Mouse (Mus musculus) limb, embryonic 11.5 days (tissue): ENCODE data around the gene Fam69a. TPM values are rescaled to one million over a fixed set of nuclear protein-coding genes. Genes with fewer than 3 reads are reported as not detected.

Source experiments
- ATAC-seq: fragments of 200-750 bp; cut with Nextera tagmentation; 2 replicates; pipeline ENCODE4 v1.8.0; 2017; ENCODE audit warnings: low read depth; ENCODE audit not compliant: insufficient number of reproducible peaks, low FRiP score, low TSS enrichment
- DNase-seq: peaks from one replicate; pipeline ENCODE4 v3.0.0-alpha.2; 2015; ENCODE audit warnings: low spot score
- H3K27ac ChIP-seq: fragments of 300-500 bp; sonication (generic); replicated peaks from 2 replicates; pipeline ENCODE4 v1.5.1; 2014; ENCODE audit warnings: low read depth, mild to moderate bottlenecking, low read length
- H3K27me3 ChIP-seq: fragments of 300-500 bp; sonication (generic); 2 replicates; pipeline ENCODE4 v1.6.1; 2014; ENCODE audit warnings: mild to moderate bottlenecking, low read length, mixed read lengths; ENCODE audit not compliant: control insufficient read depth, insufficient read depth
- H3K36me3 ChIP-seq: fragments of 300-500 bp; sonication (generic); 2 replicates; pipeline ENCODE4 v1.6.1; 2014; ENCODE audit warnings: mild to moderate bottlenecking, low read length, moderate library complexity, mixed read lengths; ENCODE audit not compliant: control insufficient read depth, insufficient read depth
- H3K4me1 ChIP-seq: fragments of 300-500 bp; sonication (generic); 2 replicates; pipeline ENCODE4 v1.6.1; 2014; ENCODE audit warnings: low read length, mixed read lengths; ENCODE audit not compliant: control insufficient read depth, insufficient read depth
- H3K4me2 ChIP-seq: fragments of 300-500 bp; sonication (generic); 2 replicates; pipeline ENCODE4 v1.6.1; 2014; ENCODE audit warnings: low read depth, mild to moderate bottlenecking, moderate library complexity; ENCODE audit not compliant: severe bottlenecking
- H3K4me3 ChIP-seq: fragments of 300-500 bp; sonication (generic); 2 replicates; pipeline ENCODE4 v1.5.1; 2014; ENCODE audit warnings: low read depth, low read length
- H3K9ac ChIP-seq: fragments of 300-500 bp; sonication (generic); 2 replicates; pipeline ENCODE4 v1.6.1; 2014; ENCODE audit warnings: mild to moderate bottlenecking, low read length
- H3K9me3 ChIP-seq: fragments of 300-500 bp; sonication (generic); 2 replicates; pipeline ENCODE4 v1.6.1; 2016; ENCODE audit warnings: low read length; ENCODE audit not compliant: control insufficient read depth
- WGBS: fragments of 180-500 bp; shearing (Covaris S2); extraction: QIAGEN DNeasy Blood & Tissue Kit; methylation state at CpG from one replicate; pipeline ENCODE4 v1.1.7; 2014; 5-methylcytosine and 5-hydroxymethylcytosine counted together
- polyA plus RNA-seq: library from polyadenylated mRNA; unstranded; fragments of >200 nt; fragmentation: Nextera tagmentation; extraction: Ambion mirVana; gene quantifications from 2 replicates; pipeline ENCODE4 v1.2.1, GENCODE M21; 2014

Fam69a gene
- polyA plus RNA-seq, 1 experiment from 2014 or later: 18.8 TPM

- no peak for ATAC-seq
- Histone ChIP-seq H3K27me3 (no peaks in the 10 kb centered on the region), H3K4me3 (no peak overlapping the region), H3K36me3 (no peaks in the 10 kb centered on the region), H3K4me2 (no peak overlapping the region), H3K27ac (no peak overlapping the region), H3K9ac (no peak overlapping the region), H3K9me3 (no peaks in the 10 kb centered on the region), H3K4me1 (no peaks in the 10 kb centered on the region)
- WGBS: 84% methylated on average over 2 of the region's 2 CpGs
- DNase-seq: no peak
These were observed 9.1 kb upstream of the Fam69a start for GRCm38 (mm10) chr5:107995936-107996335.

GRCm38 (mm10) chr5:107987835-107988251, 958 bp upstream of the Fam69a start:
- Histone ChIP-seq H3K27me3 (no peaks in the 10 kb centered on the region), H3K9me3 (no peaks in the 10 kb centered on the region), H3K9ac (peak overlapping the region; percentile 90), H3K36me3 (no peaks in the 10 kb centered on the region), H3K4me2 (peak overlapping the region; percentile 70), H3K4me3 (peak overlapping the region; percentile 65), H3K27ac (no peak overlapping the region), H3K4me1 (no peaks in the 10 kb centered on the region)
- ATAC-seq (no peak), DNase-seq (peak; percentile 42)
- WGBS: 22% methylated on average over 5 of the region's 5 CpGs

- Histone ChIP-seq H3K9me3 (no peaks in the 10 kb centered on the region), H3K36me3 (no peaks in the 10 kb centered on the region), H3K27me3 (no peaks in the 10 kb centered on the region), H3K4me1 (no peaks in the 10 kb centered on the region), H3K4me2 (peak overlapping the region; percentile 70), H3K9ac (peak overlapping the region; percentile 90), H3K27ac (peak overlapping the region; percentile 80), H3K4me3 (peak overlapping the region; percentile 65)
- WGBS: under 1% methylated on average over 29 of the region's 54 CpGs
- ATAC-seq (peak; percentile 80), DNase-seq (peak; percentile 69)
These were observed 474 bp downstream of the Fam69a start for GRCm38 (mm10) chr5:107986255-107986966.

DNA sequence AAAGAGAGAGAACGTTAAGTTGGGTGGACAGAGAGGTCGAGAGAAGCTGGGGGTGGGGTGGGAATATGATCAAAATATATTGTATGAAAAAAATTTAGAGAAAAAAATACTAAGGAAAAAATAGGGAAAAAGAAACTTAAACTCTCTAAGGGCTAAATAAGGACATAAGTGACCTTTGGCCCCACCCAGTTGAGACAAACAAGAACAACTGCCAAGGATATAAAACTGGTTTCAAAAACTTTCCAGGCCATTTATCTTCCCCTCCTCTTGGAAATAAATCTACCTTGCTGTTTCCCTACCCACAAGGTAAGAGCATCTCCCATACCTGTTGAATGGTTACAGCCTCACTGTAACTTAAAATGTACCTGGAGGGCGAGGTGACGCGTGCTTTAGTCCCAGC, 2.9 kb downstream of the Fam69a start:
- DNase-seq (no peak), ATAC-seq (no peak)
- Histone ChIP-seq H3K27me3 (no peaks in the 10 kb centered on the region), H3K36me3 (no peaks in the 10 kb centered on the region), H3K4me2 (no peak overlapping the region), H3K4me3 (no peak overlapping the region), H3K9me3 (no peaks in the 10 kb centered on the region), H3K4me1 (no peaks in the 10 kb centered on the region), H3K9ac (no peak overlapping the region), H3K27ac (no peak overlapping the region)
- 91% methylated on average over 5 of the region's 5 CpGs for WGBS

GRCm38 (mm10) chr5:107982016-107982415, 4.9 kb downstream of the Fam69a start:
- Histone ChIP-seq H3K27ac (no peak overlapping the region), H3K4me3 (no peak overlapping the region), H3K9ac (no peak overlapping the region), H3K9me3 (no peaks in the 10 kb centered on the region), H3K4me2 (no peak overlapping the region), H3K4me1 (no peaks in the 10 kb centered on the region), H3K36me3 (no peaks in the 10 kb centered on the region), H3K27me3 (no peaks in the 10 kb centered on the region)
- DNase-seq (no peak), ATAC-seq (no peak)
- 70% methylated on average over 3 of the region's 3 CpGs for WGBS

GRCm38 (mm10) chr5:107979901-107980300, 7.0 kb downstream of the Fam69a start:
- H3K4me2 ChIP-seq: no peak overlapping the region
- no peaks in the 10 kb centered on the region for H3K27me3 ChIP-seq
- H3K4me3 ChIP-seq: no peak overlapping the region
- H3K27ac ChIP-seq: no peak overlapping the region
- H3K4me1 ChIP-seq: no peaks in the 10 kb centered on the region
- no peaks in the 10 kb centered on the region for H3K9me3 ChIP-seq
- no peak overlapping the region for H3K9ac ChIP-seq
- no peak for ATAC-seq
- no peak for DNase-seq
- no peaks in the 10 kb centered on the region for H3K36me3 ChIP-seq
- WGBS: 94% methylated on average over 1 of the region's 1 CpGs

DNA sequence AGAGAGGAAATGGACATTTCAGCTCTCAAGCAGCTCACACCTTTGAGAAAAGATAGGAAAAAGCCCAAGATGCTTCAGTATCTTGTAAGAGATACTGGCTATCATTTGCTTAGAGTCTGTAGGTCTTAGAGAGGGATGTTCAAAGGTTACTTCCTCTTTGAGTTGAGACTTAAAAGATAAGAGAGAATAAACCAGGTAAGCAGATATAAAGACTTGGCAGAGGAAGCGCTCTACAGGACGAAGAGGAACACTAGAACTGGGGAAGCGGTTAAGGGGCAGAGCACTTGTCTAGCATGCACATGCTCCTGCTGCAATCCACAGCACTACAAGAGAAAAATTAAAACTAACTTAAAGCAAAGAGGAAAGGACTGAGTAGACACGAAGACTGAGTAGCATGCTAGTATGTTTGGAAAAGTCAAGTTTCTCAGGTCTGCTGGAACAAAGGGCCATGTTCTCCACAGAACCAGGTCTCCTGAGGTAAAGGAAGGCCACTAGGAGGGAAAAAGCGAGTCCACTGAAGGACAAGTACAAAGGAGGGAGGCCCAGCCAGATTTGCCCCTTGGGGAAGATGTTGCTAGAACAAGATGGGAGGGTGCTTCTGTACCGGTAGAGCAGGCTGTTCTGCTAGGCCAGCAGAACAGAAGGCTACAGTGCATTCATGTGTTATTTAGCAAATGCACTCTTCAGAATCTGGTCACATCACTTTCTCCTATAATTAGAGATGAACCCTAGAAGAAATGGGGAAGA, 8.4 kb downstream of the Fam69a start:
- 89% methylated on average over 6 of the region's 6 CpGs for WGBS
- DNase-seq (no peak), ATAC-seq (no peak)
- Histone ChIP-seq H3K27me3 (no peaks in the 10 kb centered on the region), H3K4me3 (no peak overlapping the region), H3K9ac (no peak overlapping the region), H3K36me3 (no peaks in the 10 kb centered on the region), H3K4me1 (no peaks in the 10 kb centered on the region), H3K27ac (no peak overlapping the region), H3K4me2 (no peak overlapping the region), H3K9me3 (no peaks in the 10 kb centered on the region)

GRCm38 (mm10) chr5:107977640-107978288, 9.1 kb downstream of the Fam69a start:
- Histone ChIP-seq H3K9me3 (no peaks in the 10 kb centered on the region), H3K27me3 (no peaks in the 10 kb centered on the region), H3K4me1 (no peaks in the 10 kb centered on the region), H3K4me3 (no peak overlapping the region), H3K27ac (no peak overlapping the region), H3K4me2 (no peak overlapping the region), H3K9ac (no peak overlapping the region), H3K36me3 (no peaks in the 10 kb centered on the region)
- ATAC-seq: no peak
- no peak for DNase-seq
- WGBS: 67% methylated on average over 3 of the region's 3 CpGs
